Mouse (Mus musculus): ENCODE data around the gene Olfr484.
"Not testable (repeated sequence)": the region's sequence is repeated elsewhere in the genome, so short reads cannot be mapped to it uniquely, and the experiment has no call there.

Gene Olfr484

GRCm38 (mm10) chr7:108127349-108127748 lies at the start of gene Olfr484:
Olfr484 (minus strand) TSS chr7:108127449.
- DNase-seq, result no peak

GRCm38 (mm10) chr7:108172642-108173041 lies 45.4 kb upstream of the Olfr484 start, which contains the start of gene Olfr486:
Olfr486 (minus strand) TSS chr7:108172742.
- not testable (repeated sequence) for DNase-seq

GRCm38 (mm10) chr7:108159771-108160170 lies 32.5 kb upstream of the Olfr484 start, which contains the start of gene Olfr485:
Olfr485 (minus strand) TSS chr7:108159871.
- no peak for DNase-seq

GRCm38 (mm10) chr7:108121416-108121815 lies 5.8 kb downstream of the Olfr484 start:
- DNase-seq, result no peak

GRCm38 (mm10) chr7:108120681-108121080 lies 6.6 kb downstream of the Olfr484 start:
- DNase-seq, result no peak

- DNase-seq, result no peak
Measured at GRCm38 (mm10) chr7:108100549-108100948, 26.7 kb downstream of the Olfr484 start, which contains the start of gene Olfr483. Olfr483 (plus strand) TSS chr7:108100849.

GRCm38 (mm10) chr7:108097486-108097885 lies 29.8 kb downstream of the Olfr484 start, which contains the start of gene Olfr482:
Olfr482 (minus strand) TSS chr7:108097586.
- no peak for DNase-seq

- no peak for DNase-seq
Measured at GRCm38 (mm10) chr7:108079555-108079954, 47.7 kb downstream of the Olfr484 start, which contains the start of gene Olfr481. Olfr481 (plus strand) TSS chr7:108079855.

All from thymus, postnatal 36 days (tissue).